Mouse (Mus musculus): ENCODE measurements at regions not wholly inside any gene's neighbourhood (a gene's known extent, or its start where the extent isn't known, plus 50 kb on each side); places are given as distances from the start of the nearest gene placed in this dataset.

- no peak for DNase-seq (ENCODE audit: low spot score)
Observed at GRCm38 (mm10) chr10:111694227-111695200, 188.4 kb downstream of the Phlda1 start.

DNA sequence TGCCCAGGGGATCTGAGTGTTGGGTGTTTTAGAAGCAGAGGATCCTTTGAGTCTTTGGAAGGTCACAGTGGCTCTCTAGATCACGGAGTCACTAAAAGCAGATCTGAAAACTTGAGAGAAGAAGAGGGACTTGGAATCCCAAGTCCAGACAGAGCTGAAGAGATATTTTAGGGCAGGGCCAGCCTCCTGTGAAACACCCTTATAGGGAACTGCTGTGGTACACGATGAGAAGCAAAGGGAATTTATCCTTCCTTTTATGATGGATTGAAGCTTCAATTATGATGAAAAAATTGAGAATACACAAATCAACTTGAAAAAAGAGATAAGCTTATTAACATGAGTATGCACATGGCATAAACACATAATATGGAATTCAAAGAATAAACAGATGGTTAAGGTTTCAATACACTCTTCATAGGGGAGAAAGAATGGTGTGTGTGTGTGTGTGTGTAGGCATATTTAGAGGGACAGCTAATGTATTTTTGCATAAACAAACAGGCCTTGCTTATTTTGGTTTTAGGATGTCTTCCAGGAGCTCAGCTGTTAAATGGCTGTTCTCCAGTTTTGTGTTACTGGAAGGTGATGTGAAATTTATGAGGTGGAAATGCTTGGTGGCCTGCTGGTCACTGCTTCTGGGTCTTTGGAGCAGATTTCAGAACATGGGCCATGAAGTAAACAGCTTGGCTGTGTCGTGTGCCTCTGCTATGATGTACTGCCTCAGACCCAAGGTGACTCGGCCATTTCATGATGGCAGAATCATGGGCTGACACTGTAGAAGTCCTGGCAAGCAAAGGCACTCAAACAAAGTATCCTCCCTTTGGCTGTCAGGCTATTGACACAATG, 190.1 kb downstream of the Phlda1 start:
- no peak for DNase-seq (ENCODE audit: low spot score)

DNA sequence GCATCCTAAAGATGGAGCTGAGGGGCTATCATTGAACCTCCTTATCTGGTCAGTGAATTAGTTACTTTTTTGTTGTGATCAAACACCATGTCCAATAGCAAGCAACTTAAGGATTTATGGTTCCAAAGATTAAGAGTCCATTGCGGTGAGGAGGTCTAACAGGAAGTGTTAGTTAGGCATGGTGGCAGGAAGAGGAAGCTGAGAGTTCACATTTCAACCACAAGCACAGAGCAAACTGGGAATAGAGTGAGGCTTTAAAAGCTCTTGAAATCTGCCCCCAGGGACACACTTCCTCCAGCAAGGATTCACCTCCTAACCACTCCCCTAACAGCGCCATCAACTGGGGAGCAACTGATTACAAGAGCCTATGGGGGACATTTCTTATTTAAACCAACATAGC, 190.9 kb downstream of the Phlda1 start:
- no peak for DNase-seq (ENCODE audit: low spot score)

GRCm38 (mm10) chr10:111699557-111700508, 193.7 kb downstream of the Phlda1 start:
- no peak for DNase-seq (ENCODE audit: low spot score)

- no peak for DNase-seq (ENCODE audit: low spot score)
Observed at GRCm38 (mm10) chr10:111700570-111700969, 194.5 kb downstream of the Phlda1 start.

- no peak for DNase-seq (ENCODE audit: low spot score)
Observed at GRCm38 (mm10) chr10:111701138-111701537, 195.1 kb downstream of the Phlda1 start.

DNA sequence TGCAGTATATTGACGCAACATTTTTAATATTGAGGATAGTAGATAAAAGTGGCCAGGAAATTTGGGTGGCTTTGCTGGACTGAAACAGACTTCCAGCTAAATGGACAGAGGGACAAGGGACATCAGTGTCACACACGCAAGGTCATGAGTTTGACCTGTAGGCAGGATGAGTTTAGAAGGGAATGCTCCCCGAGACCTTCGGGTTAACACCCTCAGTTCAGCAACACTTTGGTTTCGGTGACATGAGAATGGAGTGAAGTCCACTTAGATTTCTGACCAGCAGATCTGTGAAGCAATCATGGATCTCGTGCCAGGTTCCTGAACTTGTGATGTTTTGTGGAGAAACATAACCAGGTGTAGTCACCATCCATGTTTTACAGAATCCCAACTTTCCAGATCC, 196.3 kb downstream of the Phlda1 start:
- DNase-seq (ENCODE audit: low spot score), result no peak

DNA sequence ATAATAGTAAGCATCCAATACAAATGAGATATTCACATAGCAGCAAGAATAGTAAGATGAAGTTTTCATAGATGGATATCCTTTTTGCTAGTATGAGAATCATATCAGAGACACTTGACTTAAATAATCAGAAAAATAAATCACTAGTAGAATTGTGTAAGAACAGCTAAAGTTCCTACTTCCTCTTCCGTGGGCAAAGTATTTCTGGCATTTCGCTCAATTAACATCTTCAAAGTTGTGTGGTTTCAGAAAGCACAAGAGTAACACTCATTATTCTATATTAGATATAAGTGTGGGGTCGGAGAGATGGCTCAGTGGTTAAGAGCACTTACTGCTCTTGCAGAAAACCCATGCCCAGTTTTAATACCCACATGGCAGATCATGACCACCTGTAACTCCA, 197.4 kb downstream of the Phlda1 start:
- DNase-seq (ENCODE audit: low spot score), result no peak

- DNase-seq (ENCODE audit: low spot score), result no peak
Observed at GRCm38 (mm10) chr10:111711519-111712113, 205.5 kb downstream of the Phlda1 start.

DNA sequence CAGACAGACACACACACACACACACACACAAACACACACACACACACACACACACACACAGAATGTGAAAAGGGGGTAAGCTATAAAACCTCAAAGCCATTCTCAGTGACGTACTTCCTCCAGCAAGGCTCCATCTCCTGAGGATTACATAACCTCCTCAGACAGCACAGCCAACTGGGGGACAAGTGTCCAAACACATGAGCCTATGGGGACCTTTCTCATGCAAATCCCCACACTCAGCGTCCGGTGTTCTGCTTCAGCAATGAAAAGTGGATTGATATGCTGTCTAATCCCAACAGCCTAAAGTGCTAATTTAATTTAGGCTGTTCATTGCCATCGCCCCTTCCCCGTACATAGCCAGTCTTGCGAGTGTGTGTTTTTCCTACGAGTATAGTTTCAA, 206.9 kb downstream of the Phlda1 start:
- no peak for DNase-seq (ENCODE audit: low spot score)

GRCm38 (mm10) chr10:111713676-111714075, 207.6 kb downstream of the Phlda1 start:
- no peak for DNase-seq (ENCODE audit: low spot score)

- no peak for DNase-seq (ENCODE audit: low spot score)
Observed at GRCm38 (mm10) chr10:111715172-111715571, 209.1 kb downstream of the Phlda1 start.

- no peak for DNase-seq (ENCODE audit: low spot score)
Observed at GRCm38 (mm10) chr10:111719632-111720031, 213.5 kb downstream of the Phlda1 start.

DNA sequence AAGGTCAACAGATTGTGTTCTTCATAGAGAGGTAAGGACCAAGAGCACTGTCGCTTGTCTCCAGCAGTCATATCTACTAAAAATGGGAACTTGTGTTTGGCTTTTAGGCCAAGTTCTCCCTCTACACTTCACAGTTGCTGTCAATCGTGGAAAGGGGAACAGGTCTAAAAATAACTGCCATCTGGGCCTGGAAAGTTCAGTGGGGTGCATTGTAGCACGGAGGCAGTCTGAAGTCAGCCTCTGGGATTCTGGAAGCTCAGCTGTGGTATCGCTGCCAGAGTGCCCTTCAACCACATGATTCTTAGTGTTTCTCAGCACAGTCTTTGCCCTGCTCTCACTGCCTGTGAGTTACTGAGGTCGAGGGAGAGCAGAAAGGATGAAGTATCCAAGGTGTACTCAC, 215.0 kb downstream of the Phlda1 start:
- no peak for DNase-seq (ENCODE audit: low spot score)

DNA sequence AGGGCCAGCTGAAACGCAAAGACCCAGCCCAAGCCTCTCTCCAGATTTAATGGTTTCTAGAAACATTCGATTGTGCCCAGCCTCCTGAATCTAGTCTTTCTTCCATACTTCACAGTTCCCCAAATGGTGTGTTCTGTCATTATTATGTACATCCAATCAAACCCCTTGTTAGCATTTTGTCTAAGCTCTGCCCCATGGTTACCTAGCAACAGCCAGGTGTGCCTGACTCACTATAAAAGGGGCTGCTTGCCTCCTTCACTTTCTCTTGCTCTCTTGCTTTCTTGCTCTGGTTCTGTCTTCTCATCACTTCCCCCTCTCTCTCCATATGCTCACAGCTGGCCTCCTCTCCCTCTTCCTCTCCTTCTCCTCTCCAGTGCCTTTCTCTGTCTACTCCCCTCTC, 217.8 kb downstream of the Phlda1 start:
- no peak for DNase-seq (ENCODE audit: low spot score)

DNA sequence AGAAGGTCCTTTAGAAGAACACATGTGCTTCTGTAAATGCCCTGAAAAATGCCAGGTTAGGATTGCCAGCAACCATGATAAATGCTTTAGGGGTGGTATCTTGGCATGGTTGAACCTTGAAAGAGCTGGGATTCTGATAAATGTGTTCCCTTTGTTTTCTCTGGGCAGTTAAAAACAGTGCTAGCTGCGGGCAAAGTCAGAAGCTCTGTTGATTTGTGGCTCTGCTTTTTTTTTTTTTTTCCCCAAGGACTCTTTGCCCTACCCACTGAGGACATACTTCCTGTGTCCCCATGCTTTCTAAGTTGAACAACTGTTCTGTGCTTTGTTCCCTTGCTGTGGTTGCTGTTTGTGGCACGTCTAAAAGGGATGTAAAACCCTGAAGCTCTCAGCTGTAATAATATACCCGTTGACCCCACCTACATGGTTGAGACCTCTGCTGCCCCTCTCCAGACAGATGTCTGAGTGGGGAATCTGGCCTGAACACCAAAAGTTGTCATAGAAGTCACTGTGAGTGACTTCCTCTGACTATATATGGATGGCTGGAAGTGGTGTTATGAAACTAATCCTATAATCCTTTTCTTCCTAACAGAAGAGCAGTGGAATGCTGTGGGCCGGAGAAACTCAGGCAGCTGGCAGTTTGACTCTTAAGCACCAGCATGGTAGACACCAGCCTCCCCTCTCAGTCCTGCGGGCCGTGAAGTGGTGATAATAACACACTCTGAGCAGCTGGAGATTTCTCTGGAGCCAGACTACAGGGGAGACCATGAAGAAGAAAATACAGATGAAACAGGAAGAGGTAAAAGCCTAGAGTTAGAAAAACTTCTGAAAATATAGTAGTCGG, 218.7 kb downstream of the Phlda1 start:
- DNase-seq (ENCODE audit: low spot score), result no peak

- no peak for DNase-seq (ENCODE audit: low spot score)
Observed at GRCm38 (mm10) chr10:111736026-111736425, 229.9 kb downstream of the Phlda1 start.

- DNase-seq (ENCODE audit: low spot score), result no peak
Observed at GRCm38 (mm10) chr10:111739471-111740138, 232.9 kb upstream of the Krr1 start.

GRCm38 (mm10) chr10:111740586-111741265, 231.7 kb upstream of the Krr1 start:
- no peak for DNase-seq (ENCODE audit: low spot score)

Data from urinary bladder, postnatal 10 days (tissue).